Mouse (Mus musculus) A20 (cell line): Measurements from ENCODE around the gene Pcbd2.
A peak's percentile ranks its signal among the peaks of the same experiment; 100 is the strongest.
"Not testable (repeated sequence)": the region's sequence is repeated elsewhere in the genome, so short reads cannot be mapped to it uniquely, and the experiment has no call there.

Experiments used
- DNase-seq: peaks from one replicate; pipeline ENCODE4 v3.0.0-alpha.2; 2011; ENCODE audit warnings: low read depth, low spot score

Gene Pcbd2

DNA sequence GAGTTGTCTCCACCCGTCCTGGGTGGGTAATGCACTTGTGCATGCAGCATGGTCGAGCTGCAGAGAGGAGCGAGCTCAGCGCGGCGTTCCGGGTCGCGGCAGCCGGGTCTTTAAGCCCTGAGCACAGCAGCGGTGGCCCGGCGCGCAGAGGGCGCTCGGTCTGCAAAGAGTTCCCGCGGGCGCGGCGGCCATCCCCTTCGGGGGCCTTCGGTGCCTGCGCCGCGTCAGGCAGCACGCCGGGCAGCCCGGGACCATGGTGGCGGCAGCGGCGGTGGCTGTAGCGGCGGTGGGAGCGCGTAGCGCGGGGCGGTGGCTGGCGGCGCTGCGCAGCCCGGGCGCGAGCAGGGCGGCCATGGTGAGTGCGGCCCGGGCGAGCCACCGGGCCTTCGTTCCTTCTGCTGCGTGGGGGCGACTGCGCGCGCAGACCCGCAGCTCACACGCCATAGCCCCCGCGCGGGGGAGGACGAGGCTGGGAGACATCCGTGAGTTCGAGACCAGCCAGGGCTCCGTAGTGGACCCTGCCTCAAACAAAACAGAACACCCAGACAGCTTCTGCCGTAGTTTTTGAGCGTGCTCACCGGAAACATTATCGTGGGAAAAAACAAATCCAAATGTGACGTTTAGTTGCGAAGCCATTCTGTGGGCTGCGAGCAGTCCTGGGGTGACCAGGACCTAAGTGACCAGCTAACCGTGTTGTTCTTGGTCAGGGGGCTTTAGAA lies at the start of gene Pcbd2:
Gene Pcbd2 (plus strand): TSS at position 249 of the 719 bp plus-strand sequence.
- peak; percentile 93 for DNase-seq

- no peak for DNase-seq
These were observed 45.0 kb upstream of the Pcbd2 start for GRCm38 (mm10) chr13:55682201-55682600.

GRCm38 (mm10) chr13:55683581-55683980 lies 43.6 kb upstream of the Pcbd2 start:
- DNase-seq: no peak

GRCm38 (mm10) chr13:55686107-55686633 lies 41.0 kb upstream of the Pcbd2 start:
- DNase-seq: peak; percentile 64

DNA sequence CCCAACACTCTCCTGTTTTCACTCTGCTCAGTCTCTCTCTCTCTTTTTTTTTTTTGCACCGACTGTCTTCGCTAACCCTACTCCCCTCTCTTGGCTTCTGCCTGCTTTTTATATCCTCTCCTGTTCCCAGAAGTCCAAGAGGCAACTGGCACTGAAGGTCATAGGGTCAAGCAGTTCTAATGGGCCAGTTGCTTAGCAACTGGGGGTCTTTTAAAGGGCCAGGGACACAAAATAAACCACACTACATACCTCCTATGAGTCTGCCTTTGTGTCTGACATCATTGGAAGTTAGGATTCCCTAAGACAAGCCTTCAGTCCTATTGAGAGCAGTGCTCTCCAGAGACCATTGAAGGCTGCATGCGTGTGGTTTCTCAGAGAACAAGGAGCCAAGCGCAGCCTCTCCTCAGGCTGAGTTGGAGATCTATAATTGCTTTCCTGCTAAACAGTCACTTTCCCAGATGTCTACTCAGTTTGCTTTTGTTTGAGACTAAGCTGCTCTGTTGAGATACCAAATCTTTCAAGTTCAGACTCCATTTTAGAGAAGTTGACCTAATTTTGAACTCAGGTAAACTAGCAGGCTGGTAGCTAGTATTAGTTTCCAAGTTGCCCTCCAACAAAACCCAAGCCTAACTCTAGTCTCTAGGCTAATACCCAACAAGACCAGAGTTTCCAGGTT lies 39.1 kb upstream of the Pcbd2 start:
- no peak for DNase-seq

DNA sequence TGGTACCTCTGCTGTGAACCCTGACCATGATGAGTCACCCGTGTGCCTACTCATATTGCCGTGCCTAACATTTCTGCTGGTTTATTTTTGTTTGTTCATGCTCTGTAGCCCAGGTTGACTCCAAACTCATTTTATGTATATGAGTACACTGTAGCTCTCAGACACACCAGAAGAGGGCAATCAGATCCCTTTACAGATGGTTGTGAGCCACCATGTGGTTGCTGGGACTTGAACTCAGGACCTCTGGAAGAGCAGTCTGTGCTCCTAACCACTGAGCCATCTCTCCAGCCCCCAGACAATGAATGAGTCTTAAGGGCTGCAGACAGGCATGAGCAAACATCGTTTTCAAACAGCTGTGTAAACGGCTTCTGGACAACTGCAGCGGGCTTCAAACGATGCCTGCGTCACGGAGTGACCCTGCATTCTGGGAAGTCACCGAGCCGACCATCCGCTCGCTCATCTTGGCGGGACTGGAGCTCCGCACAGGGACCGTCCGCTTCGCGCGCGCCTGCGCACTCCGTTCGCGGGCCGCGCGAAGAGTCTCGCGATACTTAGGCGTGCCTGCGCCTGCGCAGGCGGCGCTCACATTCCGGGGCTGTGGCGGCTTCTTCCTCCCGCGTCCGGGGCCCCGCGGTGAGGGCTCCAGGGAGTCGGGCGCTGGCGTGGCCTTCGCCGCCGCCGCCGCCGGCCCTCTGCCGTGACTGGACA lies 34.5 kb upstream of the Pcbd2 start, which contains the start of gene B230219D22Rik:
Gene B230219D22Rik (plus strand): TSS at position 590 of the 708 bp plus-strand sequence.
- DNase-seq: peak; percentile 97

DNA sequence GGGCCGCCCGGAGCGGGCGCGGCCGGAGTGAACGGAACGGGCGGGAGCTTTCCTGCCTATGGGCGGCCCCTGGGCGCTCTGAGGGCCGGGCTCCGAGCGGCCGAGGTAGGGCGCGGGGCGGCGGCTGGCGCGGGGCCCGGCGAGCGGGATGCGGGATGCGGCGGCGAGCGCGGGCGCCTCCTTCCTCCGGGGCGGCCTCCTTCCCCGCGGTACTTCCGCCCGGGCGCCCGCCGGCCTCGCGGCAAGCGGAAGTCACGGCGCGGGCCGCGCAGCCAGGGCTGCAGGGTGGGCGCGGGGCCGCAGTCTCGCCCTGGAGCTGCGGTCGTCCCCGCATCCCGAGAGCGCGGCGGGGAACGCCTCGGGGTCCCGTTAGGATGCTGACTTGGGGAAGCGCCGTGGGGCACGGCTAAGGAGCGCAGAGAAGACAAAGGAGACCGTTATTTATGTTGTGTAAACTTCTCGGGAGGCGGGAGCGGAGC lies 33.9 kb upstream of the Pcbd2 start:
- peak; percentile 67 for DNase-seq

DNA sequence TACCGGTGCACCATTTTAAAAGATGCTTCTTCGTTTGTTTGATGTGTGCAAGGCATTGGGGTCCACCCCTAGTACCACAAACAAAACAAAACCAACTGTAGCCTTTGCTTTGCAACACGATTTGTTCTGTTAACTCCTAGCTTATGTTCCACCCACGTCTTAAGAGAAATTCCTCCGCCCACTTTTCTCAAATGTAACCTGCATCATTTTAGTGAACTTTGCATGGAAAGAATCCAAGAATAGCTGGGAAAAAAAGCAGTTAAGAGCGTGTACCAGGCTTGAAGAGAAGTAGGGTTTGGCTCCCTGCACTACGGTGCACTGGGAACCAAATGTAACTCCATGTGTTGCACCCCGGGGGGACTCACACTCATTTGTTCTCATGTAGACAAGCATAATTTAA lies 33.1 kb upstream of the Pcbd2 start:
- no peak for DNase-seq

GRCm38 (mm10) chr13:55695989-55696388 lies 31.2 kb upstream of the Pcbd2 start:
- DNase-seq: not testable (repeated sequence)

DNA sequence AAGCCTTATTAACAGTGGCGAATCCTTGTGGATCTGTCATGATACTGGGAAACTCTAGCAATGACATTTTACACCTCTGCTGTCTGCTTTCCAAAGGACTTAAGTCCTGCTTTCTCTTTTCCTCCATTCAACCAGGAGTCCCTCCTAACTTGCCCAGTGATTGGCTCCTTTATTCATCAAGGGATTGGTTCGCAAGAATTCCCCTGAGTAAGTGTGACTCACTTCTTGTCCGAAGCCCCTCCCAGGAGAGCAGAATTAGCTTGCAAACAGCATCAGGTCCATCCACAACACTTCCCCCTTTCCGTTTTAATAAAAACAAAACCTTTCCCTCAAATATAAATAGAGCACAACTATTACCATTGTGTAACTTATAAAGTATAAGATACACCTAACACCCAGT lies 22.9 kb upstream of the Pcbd2 start:
- DNase-seq: no peak

GRCm38 (mm10) chr13:55712846-55713245 lies 14.3 kb upstream of the Pcbd2 start:
- peak; percentile 49 for DNase-seq

DNA sequence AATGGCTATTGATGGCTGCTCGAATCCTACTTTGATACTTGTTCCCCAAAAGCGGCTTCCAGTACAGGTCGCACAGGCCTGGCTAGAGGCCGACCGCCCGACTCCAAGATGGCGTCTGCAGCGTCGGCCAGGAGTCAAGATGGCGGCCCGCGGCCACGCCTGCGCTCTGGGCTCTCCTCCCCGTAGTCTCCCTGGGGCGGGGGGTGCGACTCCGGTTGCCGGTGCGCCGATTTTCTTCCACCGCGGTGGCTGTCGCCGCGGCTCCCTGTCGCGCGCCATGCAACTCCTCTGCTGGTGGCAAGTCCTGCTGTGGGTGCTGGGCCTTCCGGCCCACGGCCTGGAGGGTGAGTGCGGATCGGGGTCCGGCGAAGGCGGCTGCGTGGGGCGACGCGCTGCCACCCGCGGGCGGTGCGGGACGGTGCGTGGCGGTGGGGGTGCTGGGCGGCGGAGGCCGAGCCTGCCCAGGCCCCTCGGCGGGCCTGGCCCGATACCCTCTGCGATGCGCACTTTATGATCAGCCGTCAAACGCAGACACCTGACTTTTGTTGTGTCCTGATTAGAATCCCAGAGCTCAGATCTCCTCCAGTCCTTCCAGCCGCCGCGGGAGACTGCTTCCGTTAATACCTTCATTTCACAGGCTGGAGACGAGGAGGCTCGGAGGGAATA lies 12.5 kb upstream of the Pcbd2 start, which contains the start of gene Txndc15:
Gene Txndc15 (plus strand): TSS at position 150 of the 666 bp plus-strand sequence.
- peak; percentile 90 for DNase-seq

DNA sequence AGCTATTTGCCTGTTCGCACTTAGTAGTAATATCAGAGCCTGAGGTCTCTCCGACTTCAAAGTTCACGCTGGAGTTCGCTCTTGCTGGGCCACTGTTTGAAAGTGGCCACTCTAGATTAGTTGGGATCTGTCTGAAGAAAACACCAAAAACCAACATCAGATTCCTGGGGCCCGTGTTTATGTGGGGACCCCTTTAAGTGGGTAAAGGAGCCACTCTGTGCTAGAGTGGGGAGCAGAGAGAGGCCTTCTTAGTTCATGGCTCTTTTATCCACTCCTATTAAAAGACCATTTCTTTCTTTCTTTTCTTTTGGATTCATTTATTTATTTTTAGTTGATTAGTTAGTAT lies 12.0 kb upstream of the Pcbd2 start:
- DNase-seq: peak; percentile 66

DNA sequence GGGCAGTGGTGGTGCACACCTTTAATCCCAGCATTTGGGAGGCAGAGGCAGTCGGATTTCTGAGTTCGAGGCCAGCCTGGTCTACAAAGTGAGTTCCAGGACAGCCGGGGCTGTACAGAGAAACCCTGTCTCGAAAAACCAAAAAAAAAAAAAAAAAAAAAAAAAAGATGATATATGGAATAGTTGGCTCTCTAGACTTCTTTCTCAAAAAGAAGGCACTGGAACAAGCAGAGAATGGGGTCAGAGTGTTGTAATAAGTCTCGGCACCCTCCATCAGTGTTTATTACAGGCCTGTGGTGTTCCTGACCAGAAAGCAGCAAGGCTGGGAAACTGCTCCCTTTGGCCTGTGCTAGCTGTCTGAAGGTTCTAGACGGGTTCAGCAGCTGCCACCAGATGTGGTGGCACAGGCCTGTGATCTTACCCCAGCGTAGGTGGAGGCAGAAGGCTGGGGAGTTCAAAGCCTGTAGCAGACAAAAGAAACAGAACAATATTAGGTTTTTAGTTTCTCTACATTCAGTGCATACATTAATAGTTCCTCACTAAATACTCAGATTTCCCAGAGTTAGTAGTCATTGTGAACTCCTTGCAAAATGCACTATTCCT lies 11.2 kb upstream of the Pcbd2 start:
- peak; percentile 26 for DNase-seq

- no peak for DNase-seq
These were observed 5.7 kb upstream of the Pcbd2 start for GRCm38 (mm10) chr13:55721516-55721915.

- no peak for DNase-seq
These were observed 5.2 kb upstream of the Pcbd2 start for GRCm38 (mm10) chr13:55721995-55722394.

DNA sequence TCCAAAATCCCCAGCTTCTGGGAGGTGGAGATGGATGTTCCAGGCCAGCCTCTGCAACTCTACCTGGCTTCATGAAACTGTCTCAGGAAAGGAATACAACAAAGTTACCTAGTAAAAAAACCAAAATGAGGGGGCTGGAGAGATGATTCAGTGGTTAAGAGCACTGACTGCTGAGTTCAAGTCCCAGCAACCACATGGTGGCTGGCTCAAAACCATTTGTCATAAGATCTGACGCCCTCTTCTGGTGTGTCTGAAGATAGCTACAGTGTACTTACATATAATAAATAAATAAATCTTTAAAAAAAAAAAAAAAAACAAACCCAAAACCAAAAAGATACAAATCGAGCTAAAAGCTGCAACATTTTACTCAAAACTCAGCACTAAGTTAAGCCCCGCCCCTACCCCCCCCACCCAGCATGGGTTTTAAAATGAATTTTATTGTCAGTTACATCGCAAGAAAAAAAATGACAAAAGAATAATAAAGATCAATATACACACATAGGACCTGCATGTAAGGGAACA lies 509 bp upstream of the Pcbd2 start:
- DNase-seq: no peak

GRCm38 (mm10) chr13:55727839-55728238 lies 671 bp downstream of the Pcbd2 start:
- peak; percentile 89 for DNase-seq

DNA sequence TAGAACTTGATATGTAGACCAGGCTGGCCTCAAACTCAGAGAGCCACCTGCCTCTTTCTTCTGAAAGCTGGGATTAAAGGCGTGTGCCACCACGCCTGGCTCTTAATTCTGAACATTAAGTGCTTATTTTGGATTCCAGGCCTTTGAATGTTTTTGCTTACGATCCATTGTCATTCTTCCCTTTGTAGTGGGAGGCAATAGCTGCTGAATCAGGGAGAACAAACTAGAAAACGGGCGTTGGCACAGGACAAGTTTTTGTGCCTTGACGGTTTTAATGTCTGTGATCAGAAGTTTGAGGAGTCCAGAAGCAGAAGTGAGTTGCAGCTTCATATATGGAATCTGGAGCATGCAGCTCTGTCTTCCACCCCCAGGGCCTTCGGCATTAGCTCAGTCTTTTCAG lies 3.5 kb downstream of the Pcbd2 start:
- no peak for DNase-seq

- DNase-seq: peak; percentile 39
These were observed 5.0 kb downstream of the Pcbd2 start for GRCm38 (mm10) chr13:55732121-55732520.
